Mouse (Mus musculus) midbrain, embryonic 12.5 days (tissue): Measurements from ENCODE around the gene D930048N14Rik. TPM values are rescaled to one million over a fixed set of nuclear protein-coding genes. Genes with fewer than 3 reads are reported as not detected.
A peak's percentile ranks its signal among the peaks of the same experiment; 100 is the strongest.
"Not testable (repeated sequence)": the region's sequence is repeated elsewhere in the genome, so short reads cannot be mapped to it uniquely, and the experiment has no call there.

ENCODE experiments used
- ATAC-seq: fragments of 200-750 bp; cut with Nextera tagmentation; 2 replicates; pipeline ENCODE4 v1.8.0; 2017; ENCODE audit warnings: low read depth, moderate TSS enrichment, moderate library complexity; ENCODE audit not compliant: low FRiP score
- H3K27ac ChIP-seq: fragments of 300-500 bp; sonication (generic); replicated peaks from 2 replicates; pipeline ENCODE4 v1.5.1; 2016; ENCODE audit warnings: mild to moderate bottlenecking
- H3K27me3 ChIP-seq: fragments of 300-500 bp; sonication (generic); 2 replicates; pipeline ENCODE4 v1.6.1; 2016; ENCODE audit warnings: mild to moderate bottlenecking
- H3K36me3 ChIP-seq: fragments of 300-500 bp; sonication (generic); 2 replicates; pipeline ENCODE4 v1.6.1; 2016
- H3K4me1 ChIP-seq: fragments of 300-500 bp; sonication (generic); 2 replicates; pipeline ENCODE4 v1.6.1; 2016
- H3K4me2 ChIP-seq: fragments of 300-500 bp; sonication (generic); replicated peaks from 2 replicates; pipeline ENCODE4 v1.6.1; 2016; ENCODE audit warnings: mild to moderate bottlenecking, moderate library complexity
- H3K4me3 ChIP-seq: fragments of 300-500 bp; sonication (generic); 2 replicates; pipeline ENCODE4 v1.5.1; 2016; ENCODE audit warnings: mild to moderate bottlenecking
- H3K9ac ChIP-seq: fragments of 300-500 bp; sonication (generic); replicated peaks from 2 replicates; pipeline ENCODE4 v1.6.1; 2016; ENCODE audit warnings: mild to moderate bottlenecking, moderate library complexity
- H3K9me3 ChIP-seq: fragments of 300-500 bp; sonication (generic); 2 replicates; pipeline ENCODE4 v1.6.1; 2016; ENCODE audit warnings: mild to moderate bottlenecking
- WGBS: fragments of 180-500 bp; shearing (Covaris S2); methylation state at CpG from one replicate; pipeline ENCODE4 v1.1.7; 2016; 5-methylcytosine and 5-hydroxymethylcytosine counted together
- polyA plus RNA-seq: library from polyadenylated mRNA; unstranded; fragments of >200 nt; fragmentation: Nextera tagmentation; extraction: Ambion mirVana; gene quantifications from 2 replicates; pipeline ENCODE4 v1.2.1, GENCODE M21; 2016

D930048N14Rik gene
- polyA plus RNA-seq, 1 experiment from 2014 or later: 0.51 TPM

GRCm38 (mm10) chr11:51616113-51616512 lies 34.6 kb upstream of the D930048N14Rik start:
- Histone ChIP-seq H3K9ac (peak overlapping the region; percentile 31; the same call in 1 of the 2 replicates), H3K4me3 (peak overlapping the region; percentile 24; the same call in 1 of the 2 replicates), H3K4me1 (peaks cover 21% of the 10 kb centered on the region), H3K4me2 (peak overlapping the region; percentile 54)
- not testable (repeated sequence) for H3K9me3 ChIP-seq, ATAC-seq, H3K27ac ChIP-seq, H3K27me3 ChIP-seq, H3K36me3 ChIP-seq
- 95% methylated on average over 7 of the region's 7 CpGs for WGBS

GRCm38 (mm10) chr11:51617693-51618092 lies 33.1 kb upstream of the D930048N14Rik start:
- no peak overlapping the region for H3K4me2 ChIP-seq
- H3K36me3 ChIP-seq: peaks cover 15% of the 10 kb centered on the region
- WGBS: 6% methylated on average over 4 of the region's 4 CpGs
- no peak overlapping the region for H3K4me3 ChIP-seq
- H3K4me1 ChIP-seq: peaks cover 22% of the 10 kb centered on the region
- no peak overlapping the region for H3K9ac ChIP-seq
- ATAC-seq: no peak
- H3K27me3 ChIP-seq: 0 out of 2 replicates have a peak, but pooled peaks cover 4% of the 10 kb centered on the region
- H3K9me3 ChIP-seq: no peaks in the 10 kb centered on the region
- H3K27ac ChIP-seq: no peak overlapping the region

GRCm38 (mm10) chr11:51618894-51619408 lies 31.8 kb upstream of the D930048N14Rik start:
- ATAC-seq: peak; percentile 60
- Histone ChIP-seq H3K4me3 (peak overlapping the region; percentile 89), H3K4me1 (peaks cover 22% of the 10 kb centered on the region), H3K36me3 (peaks cover 28% of the 10 kb centered on the region), H3K27ac (no peak overlapping the region), H3K27me3 (0 out of 2 replicates have a peak, but pooled peaks cover 4% of the 10 kb centered on the region), H3K9me3 (no peaks in the 10 kb centered on the region), H3K9ac (no peak overlapping the region), H3K4me2 (peak overlapping the region; percentile 72)
- whole genome bisulfite sequencing: 52% methylated on average over 8 of the region's 8 CpGs

- WGBS: 1% methylated on average over 51 of the region's 51 CpGs
- H3K36me3 ChIP-seq: peaks cover 34% of the 10 kb centered on the region
- H3K9me3 ChIP-seq: no peaks in the 10 kb centered on the region
- 0 out of 2 replicates have a peak, but pooled peaks cover 4% of the 10 kb centered on the region for H3K27me3 ChIP-seq
- H3K27ac ChIP-seq: no peak within 1 kb of the TSS
- H3K4me3 ChIP-seq: peak within 1 kb of the TSS; percentile 89
- H3K4me1 ChIP-seq: peaks cover 22% of the 10 kb centered on the region
- ATAC-seq: peak; percentile 96
- peak within 1 kb of the TSS; percentile 68 for H3K9ac ChIP-seq
- peak within 1 kb of the TSS; percentile 72 for H3K4me2 ChIP-seq
Observed at GRCm38 (mm10) chr11:51619409-51620060, 31.2 kb upstream of the D930048N14Rik start, which contains the start of gene Nhp2. Gene Nhp2 (plus strand): TSS chr11:51619735.

GRCm38 (mm10) chr11:51620084-51620483 lies 30.7 kb upstream of the D930048N14Rik start:
- WGBS: under 1% methylated on average over 11 of the region's 11 CpGs
- ATAC-seq: no peak
- H3K9ac ChIP-seq: peak overlapping the region; percentile 68
- H3K27ac ChIP-seq: no peak overlapping the region
- H3K4me2 ChIP-seq: peak overlapping the region; percentile 72
- no peaks in the 10 kb centered on the region for H3K27me3 ChIP-seq
- H3K36me3 ChIP-seq: peaks cover 39% of the 10 kb centered on the region
- peaks cover 21% of the 10 kb centered on the region for H3K4me1 ChIP-seq
- H3K4me3 ChIP-seq: peak overlapping the region; percentile 89
- H3K9me3 ChIP-seq: no peaks in the 10 kb centered on the region

- H3K4me3 ChIP-seq: no peak overlapping the region
- WGBS: 100% methylated on average over 2 of the region's 2 CpGs
- no peaks in the 10 kb centered on the region for H3K9me3 ChIP-seq
- peaks cover 55% of the 10 kb centered on the region for H3K36me3 ChIP-seq
- no peak for ATAC-seq
- H3K9ac ChIP-seq: no peak overlapping the region
- H3K4me1 ChIP-seq: peaks cover 12% of the 10 kb centered on the region
- no peak overlapping the region for H3K4me2 ChIP-seq
- H3K27me3 ChIP-seq: no peaks in the 10 kb centered on the region
- no peak overlapping the region for H3K27ac ChIP-seq
Observed at GRCm38 (mm10) chr11:51621776-51622175, 29.0 kb upstream of the D930048N14Rik start.

- peaks cover 68% of the 10 kb centered on the region for H3K36me3 ChIP-seq
- H3K9me3 ChIP-seq: no peaks in the 10 kb centered on the region
- no peak overlapping the region for H3K27ac ChIP-seq
- WGBS: 90% methylated on average over 7 of the region's 7 CpGs
- H3K27me3 ChIP-seq: no peaks in the 10 kb centered on the region
- no peak for ATAC-seq
- H3K4me1 ChIP-seq: peaks cover 12% of the 10 kb centered on the region
- no peak overlapping the region for H3K4me2 ChIP-seq
- H3K9ac ChIP-seq: no peak overlapping the region
- H3K4me3 ChIP-seq: no peak overlapping the region
Observed at GRCm38 (mm10) chr11:51622971-51623491, 27.7 kb upstream of the D930048N14Rik start.

GRCm38 (mm10) chr11:51625187-51625820 lies 25.4 kb upstream of the D930048N14Rik start:
- 80% methylated on average over 5 of the region's 5 CpGs for WGBS

GRCm38 (mm10) chr11:51627425-51627824 lies 23.3 kb upstream of the D930048N14Rik start:
- Histone ChIP-seq H3K4me3 (no peak overlapping the region), H3K27me3 (no peaks in the 10 kb centered on the region), H3K9me3 (no peaks in the 10 kb centered on the region), H3K36me3 (peaks cover 68% of the 10 kb centered on the region), H3K4me1 (no peaks in the 10 kb centered on the region), H3K4me2 (no peak overlapping the region), H3K27ac (no peak overlapping the region), H3K9ac (no peak overlapping the region)
- WGBS: 92% methylated on average over 9 of the region's 9 CpGs
- no peak for ATAC-seq

More at GRCm38 (mm10) chr11:51625187-51625820, 25.4 kb upstream of the D930048N14Rik start:
- H3K4me1 ChIP-seq: peaks cover 9% of the 10 kb centered on the region
- H3K4me2 ChIP-seq: no peak overlapping the region
- H3K9ac ChIP-seq: no peak overlapping the region
- peaks cover 80% of the 10 kb centered on the region for H3K36me3 ChIP-seq
- no peak overlapping the region for H3K27ac ChIP-seq
- H3K27me3 ChIP-seq: no peaks in the 10 kb centered on the region
- no peaks in the 10 kb centered on the region for H3K9me3 ChIP-seq
- H3K4me3 ChIP-seq: no peak overlapping the region
- no peak for ATAC-seq

GRCm38 (mm10) chr11:51627907-51628306 lies 22.8 kb upstream of the D930048N14Rik start:
- Histone ChIP-seq H3K4me3 (no peak overlapping the region), H3K27ac (no peak overlapping the region), H3K27me3 (no peaks in the 10 kb centered on the region), H3K4me1 (no peaks in the 10 kb centered on the region), H3K9me3 (no peaks in the 10 kb centered on the region), H3K4me2 (no peak overlapping the region), H3K36me3 (peaks cover 63% of the 10 kb centered on the region), H3K9ac (no peak overlapping the region)
- no peak for ATAC-seq
- 87% methylated on average over 8 of the region's 8 CpGs for WGBS

GRCm38 (mm10) chr11:51629651-51630314 lies 21.0 kb upstream of the D930048N14Rik start:
- H3K9me3 ChIP-seq: no peaks in the 10 kb centered on the region
- H3K4me2 ChIP-seq: no peak overlapping the region
- peaks cover 44% of the 10 kb centered on the region for H3K36me3 ChIP-seq
- no peak for ATAC-seq
- H3K27me3 ChIP-seq: no peaks in the 10 kb centered on the region
- no peak overlapping the region for H3K9ac ChIP-seq
- H3K4me1 ChIP-seq: 0 out of 2 replicates have a peak, but pooled peaks cover 1% of the 10 kb centered on the region
- WGBS: 85% methylated on average over 15 of the region's 15 CpGs
- no peak overlapping the region for H3K4me3 ChIP-seq
- H3K27ac ChIP-seq: no peak overlapping the region
